Mouse (Mus musculus) bone marrow macrophage, adult 2 months (primary cell): ENCODE measurements around the gene Olfr51.

ENCODE experiments used
- CTCF ChIP-seq: IDR thresholded peaks from 2 replicates; pipeline ENCODE4 v1.5.1; 2012; ENCODE audit warnings: low read depth, mild to moderate bottlenecking, low read length, moderate library complexity
- POLR2A ChIP-seq: IDR thresholded peaks from 2 replicates; pipeline ENCODE4 v1.6.1; 2012; ENCODE audit warnings: mild to moderate bottlenecking, low read depth, low read length, borderline replicate concordance

- TF ChIP-seq CTCF: no peak
- no peak for TF ChIP-seq POLR2A
Measured at GRCm38 (mm10) chr11:51032851-51033250, 29.5 kb downstream of the Olfr51 start.
